Mouse (Mus musculus): ENCODE measurements around the gene Spp2. TPM values are rescaled to one million over a fixed set of nuclear protein-coding genes. Genes with fewer than 3 reads are reported as not detected.

Gene Spp2
- polyA plus RNA-seq, 1 experiment: 0.18 TPM

- Histone ChIP-seq H3K4me3 (replicated peaks; ENCODE audit: extremely low read depth, low read depth, low read length) (no peak overlapping the region), H3K4me1 (ENCODE audit: control insufficient read depth, insufficient read depth, low read length) (peaks cover 10% of the 10 kb centered on the region; the same call in 1 of the 2 replicates)
- TF ChIP-seq CTCF (IDR thresholded peaks at IDR 0.05; ENCODE audit: insufficient read depth, low read length) (no peak), POLR2A (IDR thresholded peaks at IDR 0.05; ENCODE audit: borderline replicate concordance, extremely low read depth, low read depth, low read length) (no peak)
- DNase-seq: no peak
- WGBS: 32% methylated on average over 7 of the region's 7 CpGs
These were observed 67.8 kb downstream of the Spp2 start for GRCm38 (mm10) chr1:88474598-88474997.

GRCm38 (mm10) chr1:88475502-88475953 is 68.8 kb downstream of the Spp2 start:
- whole genome bisulfite sequencing: 12% methylated on average over 8 of the region's 8 CpGs
- TF ChIP-seq CTCF (IDR thresholded peaks at IDR 0.05; ENCODE audit: insufficient read depth, low read length): no peak
- no peak for TF ChIP-seq POLR2A (IDR thresholded peaks at IDR 0.05; ENCODE audit: borderline replicate concordance, extremely low read depth, low read depth, low read length)
- Histone ChIP-seq H3K4me1 (ENCODE audit: control insufficient read depth, insufficient read depth, low read length) (peaks cover 10% of the 10 kb centered on the region; the same call in 1 of the 2 replicates), H3K4me3 (replicated peaks; ENCODE audit: extremely low read depth, low read depth, low read length) (no peak overlapping the region)
- no peak for DNase-seq

Other genes with a start within 250 kb of the Spp2 start
- 0.06 and 0.36 TPM in 2 replicates for gene Ugt1a5, start 240.9 kb upstream of the Spp2 start, polyA plus RNA-seq (2012; rRNA removed)
- 0.11 and 0.12 TPM in 2 replicates for gene Ugt1a2, start 206.4 kb upstream of the Spp2 start, polyA plus RNA-seq (2012; rRNA removed)
- gene Dnajb3, start 201.2 kb upstream of the Spp2 start, polyA plus RNA-seq (2012; rRNA removed): 1.3 and 1.8 TPM in 2 replicates
- gene Ugt1a1, start 195.0 kb upstream of the Spp2 start, polyA plus RNA-seq (2012; rRNA removed): 0.11 and 1.3 TPM in 2 replicates
- gene Mroh2a, start 180.0 kb upstream of the Spp2 start, polyA plus RNA-seq (2012; rRNA removed): 0.17 and 0.20 TPM in 2 replicates
- 29.4 and 32.1 TPM in 2 replicates for gene Hjurp, start 129.3 kb upstream of the Spp2 start, polyA plus RNA-seq (2012; rRNA removed)
- not detected in 2 replicates for gene Trpm8, start 129.3 kb upstream of the Spp2 start, polyA plus RNA-seq (2012; rRNA removed)
- gene Glrp1, start 103.1 kb downstream of the Spp2 start, polyA plus RNA-seq (2012; rRNA removed): 0.11 TPM in 1 of 2 replicates, not detected in the other